Mouse (Mus musculus) limb, embryonic 11.5 days (tissue): Measurements from ENCODE around the gene Anapc5. TPM values are rescaled to one million over a fixed set of nuclear protein-coding genes. Genes with fewer than 3 reads are reported as not detected.

ENCODE experiments used
- ATAC-seq: fragments of 200-750 bp; cut with Nextera tagmentation; 2 replicates; pipeline ENCODE4 v1.8.0; 2017; ENCODE audit warnings: low read depth; ENCODE audit not compliant: insufficient number of reproducible peaks, low FRiP score, low TSS enrichment
- DNase-seq: peaks from one replicate; pipeline ENCODE4 v3.0.0-alpha.2; 2015; ENCODE audit warnings: low spot score
- H3K27ac ChIP-seq: fragments of 300-500 bp; sonication (generic); replicated peaks from 2 replicates; pipeline ENCODE4 v1.5.1; 2014; ENCODE audit warnings: low read depth, mild to moderate bottlenecking, low read length
- H3K27me3 ChIP-seq: fragments of 300-500 bp; sonication (generic); 2 replicates; pipeline ENCODE4 v1.6.1; 2014; ENCODE audit warnings: mild to moderate bottlenecking, low read length, mixed read lengths; ENCODE audit not compliant: control insufficient read depth, insufficient read depth
- H3K36me3 ChIP-seq: fragments of 300-500 bp; sonication (generic); 2 replicates; pipeline ENCODE4 v1.6.1; 2014; ENCODE audit warnings: mild to moderate bottlenecking, low read length, moderate library complexity, mixed read lengths; ENCODE audit not compliant: control insufficient read depth, insufficient read depth
- H3K4me1 ChIP-seq: fragments of 300-500 bp; sonication (generic); 2 replicates; pipeline ENCODE4 v1.6.1; 2014; ENCODE audit warnings: low read length, mixed read lengths; ENCODE audit not compliant: control insufficient read depth, insufficient read depth
- H3K4me2 ChIP-seq: fragments of 300-500 bp; sonication (generic); 2 replicates; pipeline ENCODE4 v1.6.1; 2014; ENCODE audit warnings: low read depth, mild to moderate bottlenecking, moderate library complexity; ENCODE audit not compliant: severe bottlenecking
- H3K4me3 ChIP-seq: fragments of 300-500 bp; sonication (generic); 2 replicates; pipeline ENCODE4 v1.5.1; 2014; ENCODE audit warnings: low read depth, low read length
- H3K9ac ChIP-seq: fragments of 300-500 bp; sonication (generic); 2 replicates; pipeline ENCODE4 v1.6.1; 2014; ENCODE audit warnings: mild to moderate bottlenecking, low read length
- H3K9me3 ChIP-seq: fragments of 300-500 bp; sonication (generic); 2 replicates; pipeline ENCODE4 v1.6.1; 2016; ENCODE audit warnings: low read length; ENCODE audit not compliant: control insufficient read depth
- WGBS: fragments of 180-500 bp; shearing (Covaris S2); extraction: QIAGEN DNeasy Blood & Tissue Kit; methylation state at CpG from one replicate; pipeline ENCODE4 v1.1.7; 2014; 5-methylcytosine and 5-hydroxymethylcytosine counted together
- polyA plus RNA-seq: library from polyadenylated mRNA; unstranded; fragments of >200 nt; fragmentation: Nextera tagmentation; extraction: Ambion mirVana; gene quantifications from 2 replicates; pipeline ENCODE4 v1.2.1, GENCODE M21; 2014

Gene Anapc5
- polyA plus RNA-seq, 1 experiment from 2014 or later, result 490 TPM

DNA sequence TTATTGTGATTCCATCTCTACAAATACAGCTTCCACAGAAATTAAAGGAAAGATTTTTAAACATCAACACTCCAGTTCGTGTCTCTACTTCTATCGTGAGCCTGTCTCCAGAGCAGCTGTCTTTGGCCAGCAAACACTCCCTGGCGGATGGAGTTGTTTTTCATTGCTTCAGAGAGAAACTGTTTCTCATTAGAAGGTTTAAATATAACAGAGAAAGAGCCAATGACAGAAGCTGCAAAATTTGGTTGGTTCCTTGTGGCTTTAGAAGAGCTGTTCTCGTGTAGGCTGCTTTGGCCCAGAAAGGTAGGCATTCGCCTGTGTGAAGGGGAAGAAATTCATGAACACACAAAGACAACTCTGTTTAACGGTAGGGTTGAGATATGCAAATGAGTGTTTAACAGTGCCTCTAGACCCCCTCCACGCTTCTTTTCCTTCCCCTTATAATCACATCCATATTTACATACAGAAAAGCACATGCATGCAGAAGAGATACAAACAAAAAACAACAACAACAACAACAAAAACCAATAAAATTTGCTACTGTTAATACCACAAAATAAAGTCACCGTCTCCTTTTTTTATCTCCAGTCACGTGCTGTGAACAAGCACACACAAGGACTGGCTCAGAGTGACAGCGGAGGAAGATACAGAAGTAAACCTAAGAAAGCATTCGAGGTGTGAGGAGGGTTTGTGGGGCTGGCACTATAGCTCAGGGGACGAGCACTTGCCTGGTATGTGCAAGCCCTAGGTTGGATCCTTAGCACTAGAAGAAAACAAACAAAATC is 34.9 kb downstream of the Anapc5 start:
- no peaks in the 10 kb centered on the region for H3K9me3 ChIP-seq
- peaks cover 12% of the 10 kb centered on the region; the same call in 1 of the 2 replicates for H3K36me3 ChIP-seq
- H3K4me2 ChIP-seq, result no peak overlapping the region
- 55% methylated on average over 12 of the region's 12 CpGs for WGBS
- DNase-seq (no peak), ATAC-seq (no peak)
- no peak overlapping the region for H3K4me3 ChIP-seq
- no peaks in the 10 kb centered on the region for H3K4me1 ChIP-seq
- no peak overlapping the region for H3K9ac ChIP-seq
- H3K27me3 ChIP-seq, result no peaks in the 10 kb centered on the region
- 0 out of 2 replicates have a peak overlapping the region, but pooled peaks have one; percentile 12 for H3K27ac ChIP-seq

DNA sequence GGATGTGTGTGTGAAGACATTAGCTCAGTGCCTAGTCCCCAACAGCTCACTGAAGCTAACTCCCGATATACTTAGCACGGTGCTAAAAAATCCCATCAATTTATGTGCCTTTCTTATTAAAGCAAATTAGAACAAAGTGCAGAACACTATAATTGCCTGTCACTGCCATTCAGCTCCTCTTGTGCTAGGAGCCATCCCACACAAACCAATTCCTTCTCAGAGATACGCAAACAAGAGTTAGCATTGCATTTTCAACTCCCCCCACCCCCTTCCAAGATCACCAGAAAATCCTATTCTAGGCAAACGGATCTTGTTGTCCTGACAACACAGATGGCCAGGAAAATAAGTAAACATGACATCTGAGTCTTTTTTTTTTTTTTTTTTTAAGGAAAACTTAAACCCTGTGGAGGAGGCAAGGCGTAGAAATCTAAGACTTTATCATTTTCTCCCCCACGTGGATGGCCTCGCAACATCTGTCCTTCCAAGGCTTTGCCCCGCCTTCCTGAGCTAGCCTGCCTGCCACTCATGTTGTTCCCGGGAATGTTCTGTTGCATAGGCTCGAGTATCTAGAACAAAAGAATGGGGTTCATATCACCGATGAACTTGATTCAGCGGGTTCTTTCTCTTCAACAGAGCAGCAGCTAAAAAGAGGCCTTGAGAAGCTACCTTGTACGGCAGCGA is 37.3 kb downstream of the Anapc5 start:
- Histone ChIP-seq H3K4me2 (no peak overlapping the region), H3K36me3 (peaks cover 9% of the 10 kb centered on the region; the same call in 1 of the 2 replicates), H3K9me3 (no peaks in the 10 kb centered on the region), H3K9ac (no peak overlapping the region), H3K27me3 (no peaks in the 10 kb centered on the region), H3K27ac (no peak overlapping the region), H3K4me1 (no peaks in the 10 kb centered on the region), H3K4me3 (no peak overlapping the region)
- 64% methylated on average over 14 of the region's 14 CpGs for WGBS
- DNase-seq (no peak), ATAC-seq (no peak)

DNA sequence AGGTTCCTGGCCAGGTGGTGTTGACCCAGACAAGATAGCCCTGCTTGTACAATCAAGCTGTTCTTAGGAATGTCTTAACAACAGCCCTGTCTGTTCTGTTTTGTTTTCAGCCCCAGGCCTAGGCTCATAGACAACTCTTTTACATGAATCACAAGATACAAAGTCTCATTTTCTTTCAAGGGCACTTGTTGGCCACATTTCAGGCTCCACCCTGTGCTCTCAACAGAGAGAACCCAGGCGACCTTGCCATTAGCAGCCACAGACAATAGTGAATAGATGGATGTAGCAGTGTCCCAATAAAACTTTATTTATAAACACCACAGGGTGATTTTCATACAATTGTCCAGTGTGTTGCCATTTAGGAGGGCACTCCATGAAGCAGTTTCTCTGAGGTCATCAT is 39.1 kb downstream of the Anapc5 start:
- ATAC-seq (no peak), DNase-seq (no peak)
- no peaks in the 10 kb centered on the region for H3K9me3 ChIP-seq
- H3K4me3 ChIP-seq, result no peak overlapping the region
- H3K4me1 ChIP-seq, result peaks cover 7% of the 10 kb centered on the region; the same call in 1 of the 2 replicates
- no peak overlapping the region for H3K27ac ChIP-seq
- 69% methylated on average over 1 of the region's 1 CpGs for WGBS
- no peak overlapping the region for H3K4me2 ChIP-seq
- H3K27me3 ChIP-seq, result no peaks in the 10 kb centered on the region
- peaks cover under 1% of the 10 kb centered on the region; the same call in 1 of the 2 replicates for H3K36me3 ChIP-seq
- H3K9ac ChIP-seq, result no peak overlapping the region

DNA sequence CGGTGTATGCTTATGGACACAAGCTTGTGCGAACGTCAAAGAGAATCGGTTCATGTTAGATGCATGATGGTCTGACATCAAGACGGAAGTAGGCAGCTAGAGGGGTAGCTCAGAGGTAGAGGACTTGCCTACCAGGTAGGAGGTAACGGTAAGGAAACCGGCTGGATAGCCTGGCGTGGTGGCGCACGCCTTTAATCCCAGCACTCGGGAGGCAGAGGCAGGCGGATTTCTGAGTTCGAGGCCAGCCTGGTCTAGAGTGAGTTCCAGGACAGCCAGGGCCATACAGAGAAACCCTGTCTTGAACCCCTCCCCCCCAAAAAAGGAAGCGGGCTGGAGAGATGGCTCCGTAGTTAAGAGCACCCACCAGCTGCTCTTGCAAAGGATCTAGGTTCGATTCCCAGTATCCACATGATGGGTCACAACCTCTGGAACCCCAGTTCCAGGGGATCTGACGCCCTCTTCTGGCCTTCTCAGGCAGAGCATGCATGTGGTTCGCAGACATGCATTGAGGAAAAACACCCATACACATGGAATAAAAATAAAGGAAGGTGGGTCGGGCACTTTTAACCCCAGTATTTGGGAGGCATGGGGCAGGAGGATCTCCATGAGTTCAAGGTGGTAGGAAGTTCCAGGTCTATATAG is 40.2 kb downstream of the Anapc5 start:
- H3K4me2 ChIP-seq, result no peak overlapping the region
- H3K4me3 ChIP-seq, result no peak overlapping the region
- DNase-seq (no peak), ATAC-seq (no peak)
- no peak overlapping the region for H3K27ac ChIP-seq
- 88% methylated on average over 19 of the region's 19 CpGs for WGBS
- no peaks in the 10 kb centered on the region for H3K36me3 ChIP-seq
- no peaks in the 10 kb centered on the region for H3K27me3 ChIP-seq
- H3K9me3 ChIP-seq, result 0 out of 2 replicates have a peak, but pooled peaks cover 2% of the 10 kb centered on the region
- H3K9ac ChIP-seq, result no peak overlapping the region
- peaks cover 7% of the 10 kb centered on the region; the same call in 1 of the 2 replicates for H3K4me1 ChIP-seq

DNA sequence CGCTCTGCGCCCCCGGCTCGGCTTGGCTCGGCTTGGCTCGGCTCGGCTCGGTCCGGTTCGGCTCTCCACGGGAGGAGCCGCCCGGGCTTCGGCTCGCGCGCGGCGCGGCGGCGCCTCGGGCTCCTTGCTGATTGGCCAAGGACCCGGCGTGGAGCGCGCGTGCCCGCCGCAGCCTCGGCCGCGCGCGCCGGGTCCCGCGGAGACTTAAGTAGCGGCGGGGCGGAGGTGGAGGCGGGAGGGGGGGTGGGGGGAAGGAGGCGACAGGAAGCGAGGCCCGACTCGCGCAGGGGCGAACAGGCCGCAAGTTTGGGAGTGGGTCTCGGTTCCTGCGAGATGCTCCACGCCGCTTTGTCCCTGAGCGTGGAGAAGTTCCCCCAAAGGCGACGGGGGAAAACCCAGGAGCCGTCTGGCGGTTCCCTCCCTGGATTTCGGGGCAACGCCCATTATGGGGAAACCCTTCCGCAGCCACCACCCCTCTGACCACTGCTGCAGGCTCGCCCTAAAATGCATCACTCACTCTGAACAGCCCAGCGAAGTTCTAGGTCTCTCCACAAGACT is 41.8 kb downstream of the Anapc5 start, which contains the start of gene Camkk2:
Gene Camkk2, minus strand, starts transcription at position 133 of the 558 bp plus-strand sequence.
- Histone ChIP-seq H3K4me3 (peak within 1 kb of the TSS; percentile 84), H3K27ac (no peak within 1 kb of the TSS), H3K4me1 (peaks cover 7% of the 10 kb centered on the region; the same call in 1 of the 2 replicates), H3K9ac (peak within 1 kb of the TSS; percentile 88), H3K36me3 (no peaks in the 10 kb centered on the region), H3K27me3 (no peaks in the 10 kb centered on the region), H3K9me3 (0 out of 2 replicates have a peak, but pooled peaks cover 2% of the 10 kb centered on the region), H3K4me2 (peak within 1 kb of the TSS; percentile 95)
- DNase-seq (peak; percentile 82), ATAC-seq (peak; percentile 73)
- 0% methylated on average over 42 of the region's 63 CpGs for WGBS

DNA sequence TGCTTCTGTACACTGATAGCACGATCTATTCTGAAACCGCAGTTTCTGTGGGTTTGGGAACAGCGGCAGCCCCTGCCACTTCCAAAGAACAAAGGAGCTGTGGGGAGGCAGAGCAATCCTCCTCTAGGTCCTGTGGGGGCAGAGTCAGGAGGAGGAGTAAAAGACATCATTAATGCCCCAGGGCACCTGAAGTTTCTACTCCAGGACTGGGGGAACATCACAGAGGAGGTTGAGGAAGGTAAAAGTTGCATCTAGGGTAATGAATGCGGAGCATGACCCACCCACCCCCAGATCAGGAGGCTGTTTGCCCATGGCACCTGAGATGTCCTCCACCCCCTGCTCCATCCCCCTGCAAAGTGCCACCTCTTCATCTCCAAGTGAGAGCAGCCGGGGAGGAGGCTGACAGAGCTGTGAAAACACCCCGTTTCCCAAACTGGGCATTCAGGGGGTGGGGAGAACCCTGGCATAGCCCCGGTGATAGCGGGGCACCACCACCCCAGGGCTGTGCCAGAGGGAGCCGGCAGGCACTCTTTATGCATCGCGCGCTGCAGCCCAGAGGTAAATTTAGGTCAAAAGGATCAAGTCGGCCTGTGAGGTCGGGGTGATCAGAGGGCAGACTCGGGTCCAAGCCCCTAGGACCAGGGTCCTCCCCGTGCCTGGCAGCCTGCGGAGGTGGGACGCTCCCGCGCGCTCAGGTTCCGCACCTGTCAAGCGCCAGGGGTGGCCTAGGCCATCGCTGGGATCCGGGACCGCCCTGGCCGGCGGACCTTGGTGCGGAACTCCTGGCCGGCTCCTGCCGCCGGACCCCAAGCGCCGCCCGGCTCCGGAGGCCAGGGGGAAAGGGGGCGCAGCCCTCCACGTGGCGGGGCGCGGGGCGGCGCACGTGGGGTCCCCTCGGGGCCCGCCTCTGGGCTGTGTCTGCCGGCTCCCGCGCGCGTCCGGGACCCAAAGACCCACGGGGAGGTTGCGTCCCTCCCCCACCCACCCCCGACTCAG is 42.6 kb downstream of the Anapc5 start:
- 0 out of 2 replicates have a peak, but pooled peaks cover 2% of the 10 kb centered on the region for H3K9me3 ChIP-seq
- 1% methylated on average over 50 of the region's 55 CpGs for WGBS
- ATAC-seq (peak; percentile 66), DNase-seq (peak; percentile 61)
- H3K27ac ChIP-seq, result no peak overlapping the region
- no peaks in the 10 kb centered on the region for H3K36me3 ChIP-seq
- H3K4me3 ChIP-seq, result peak overlapping the region; percentile 84
- H3K4me2 ChIP-seq, result peak overlapping the region; percentile 95
- peaks cover 7% of the 10 kb centered on the region; the same call in 1 of the 2 replicates for H3K4me1 ChIP-seq
- H3K27me3 ChIP-seq, result no peaks in the 10 kb centered on the region
- H3K9ac ChIP-seq, result peak overlapping the region; percentile 88

DNA sequence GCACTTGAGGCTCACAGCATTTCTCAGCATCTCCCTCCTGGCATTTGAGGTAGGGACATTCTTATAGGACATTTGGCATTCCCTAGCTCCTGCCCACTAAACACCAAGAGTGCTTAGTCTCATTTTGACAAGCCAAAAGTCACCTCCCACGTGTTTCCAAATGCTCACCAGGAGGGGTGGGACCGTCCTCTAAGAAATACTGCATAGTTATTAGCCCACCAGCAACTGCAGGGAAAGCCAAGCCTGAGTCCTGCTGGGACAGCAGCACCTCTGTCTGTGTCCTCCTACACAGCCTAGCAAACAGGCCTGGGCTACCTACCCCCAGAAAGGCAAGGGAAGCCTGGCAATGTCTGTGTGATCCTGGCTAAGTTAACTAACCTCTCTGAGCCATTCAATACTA is 43.8 kb downstream of the Anapc5 start:
- H3K4me2 ChIP-seq, result no peak overlapping the region
- H3K4me1 ChIP-seq, result peaks cover 7% of the 10 kb centered on the region; the same call in 1 of the 2 replicates
- no peak overlapping the region for H3K9ac ChIP-seq
- H3K36me3 ChIP-seq, result peaks cover 4% of the 10 kb centered on the region; the same call in 1 of the 2 replicates
- H3K27ac ChIP-seq, result no peak overlapping the region
- H3K27me3 ChIP-seq, result no peaks in the 10 kb centered on the region
- 57% methylated on average over 2 of the region's 2 CpGs for WGBS
- H3K9me3 ChIP-seq, result 0 out of 2 replicates have a peak, but pooled peaks cover 6% of the 10 kb centered on the region
- no peak for DNase-seq
- ATAC-seq, result no peak
- no peak overlapping the region for H3K4me3 ChIP-seq
